Mouse (Mus musculus) midbrain, embryonic 14.5 days (tissue): ENCODE data around the gene Agbl4. TPM values are rescaled to one million over a fixed set of nuclear protein-coding genes. Genes with fewer than 3 reads are reported as not detected.
A peak's percentile ranks its signal among the peaks of the same experiment; 100 is the strongest.

ENCODE experiments used
- ATAC-seq: fragments of 200-750 bp; cut with Nextera tagmentation; 2 replicates; pipeline ENCODE4 v1.8.0; 2017; ENCODE audit warnings: moderate number of reproducible peaks, moderate library complexity; ENCODE audit not compliant: low FRiP score, low TSS enrichment
- DNase-seq: peaks from one replicate; pipeline ENCODE4 v3.0.0-alpha.2; 2015
- H3K27ac ChIP-seq: fragments of 300-500 bp; sonication (generic); replicated peaks from 2 replicates; pipeline ENCODE4 v1.5.1; 2014; ENCODE audit warnings: mild to moderate bottlenecking, low read depth, low read length, moderate library complexity
- H3K27me3 ChIP-seq: fragments of 300-500 bp; sonication (generic); 2 replicates; pipeline ENCODE4 v1.6.1; 2014; ENCODE audit warnings: low read length, control low read depth, mixed read lengths; ENCODE audit not compliant: control insufficient read depth, insufficient read depth
- H3K36me3 ChIP-seq: fragments of 300-500 bp; sonication (generic); 2 replicates; pipeline ENCODE4 v1.6.1; 2014; ENCODE audit warnings: low read length, control low read depth; ENCODE audit not compliant: control insufficient read depth, insufficient read depth
- H3K4me1 ChIP-seq: fragments of 300-500 bp; sonication (generic); 2 replicates; pipeline ENCODE4 v1.6.1; 2014; ENCODE audit warnings: mild to moderate bottlenecking, antibody characterized with exemption, low read length, control low read depth; ENCODE audit not compliant: control insufficient read depth, insufficient read depth
- H3K4me2 ChIP-seq: fragments of 300-500 bp; sonication (generic); 2 replicates; pipeline ENCODE4 v1.6.1; 2014; ENCODE audit warnings: mild to moderate bottlenecking, low read length, moderate library complexity
- H3K4me3 ChIP-seq: fragments of 300-500 bp; sonication (generic); replicated peaks from 2 replicates; pipeline ENCODE4 v1.5.1; 2014; ENCODE audit warnings: low read depth, low read length
- H3K9ac ChIP-seq: fragments of 300-500 bp; sonication (generic); replicated peaks from 2 replicates; pipeline ENCODE4 v1.6.1; 2014; ENCODE audit warnings: mild to moderate bottlenecking, low read length, moderate library complexity
- H3K9me3 ChIP-seq: fragments of 300-500 bp; sonication (generic); 2 replicates; pipeline ENCODE4 v1.6.1; 2016; ENCODE audit warnings: low read length, control low read depth, mixed read lengths; ENCODE audit not compliant: control insufficient read depth
- WGBS: fragments of 180-500 bp; shearing (Covaris S2); extraction: QIAGEN DNeasy Blood & Tissue Kit; methylation state at CpG from one replicate; pipeline ENCODE4 v1.1.7; 2014; 5-methylcytosine and 5-hydroxymethylcytosine counted together
- polyA plus RNA-seq: library from polyadenylated mRNA; unstranded; fragments of >200 nt; fragmentation: Nextera tagmentation; extraction: Ambion mirVana; gene quantifications from 2 replicates; pipeline ENCODE4 v1.2.1, GENCODE M21; 2014

Agbl4 gene
- polyA plus RNA-seq, 1 experiment from 2014 or later = 2.2 TPM

- H3K4me1 ChIP-seq = no peaks in the 10 kb centered on the region
- H3K9ac ChIP-seq = no peak overlapping the region
- no peaks in the 10 kb centered on the region for H3K27me3 ChIP-seq
- H3K4me3 ChIP-seq = no peak overlapping the region
- no peak for ATAC-seq
- H3K9me3 ChIP-seq = no peaks in the 10 kb centered on the region
- no peak overlapping the region for H3K4me2 ChIP-seq
- WGBS = 83% methylated on average over 4 of the region's 4 CpGs
- H3K27ac ChIP-seq = no peak overlapping the region
- no peak for DNase-seq
- H3K36me3 ChIP-seq = no peaks in the 10 kb centered on the region
Measured at GRCm38 (mm10) chr4:110529804-110530203, 132.3 kb downstream of the Agbl4 start.

GRCm38 (mm10) chr4:110549223-110549622 is 151.8 kb downstream of the Agbl4 start:
- DNase-seq = peak; percentile 30
- no peaks in the 10 kb centered on the region for H3K36me3 ChIP-seq
- no peaks in the 10 kb centered on the region for H3K27me3 ChIP-seq
- ATAC-seq = no peak
- H3K4me1 ChIP-seq = no peaks in the 10 kb centered on the region
- H3K9me3 ChIP-seq = no peaks in the 10 kb centered on the region
- 60% methylated on average over 3 of the region's 3 CpGs for whole genome bisulfite sequencing
- H3K9ac ChIP-seq = no peak overlapping the region
- no peak overlapping the region for H3K4me2 ChIP-seq
- no peak overlapping the region for H3K27ac ChIP-seq
- no peak overlapping the region for H3K4me3 ChIP-seq

GRCm38 (mm10) chr4:110597726-110598283 is 200.3 kb downstream of the Agbl4 start:
- H3K9me3 ChIP-seq = no peaks in the 10 kb centered on the region
- no peaks in the 10 kb centered on the region for H3K27me3 ChIP-seq
- no peak overlapping the region for H3K9ac ChIP-seq
- no peak overlapping the region for H3K4me2 ChIP-seq
- H3K4me3 ChIP-seq = no peak overlapping the region
- H3K36me3 ChIP-seq = no peaks in the 10 kb centered on the region
- DNase-seq (no peak), ATAC-seq (no peak)
- no peak overlapping the region for H3K27ac ChIP-seq
- H3K4me1 ChIP-seq = no peaks in the 10 kb centered on the region
- 34% methylated on average over 4 of the region's 4 CpGs for WGBS

- H3K4me1 ChIP-seq = no peaks in the 10 kb centered on the region
- WGBS = 97% methylated on average over 3 of the region's 3 CpGs
- no peak overlapping the region for H3K27ac ChIP-seq
- ATAC-seq = no peak
- no peak overlapping the region for H3K4me3 ChIP-seq
- H3K9me3 ChIP-seq = no peaks in the 10 kb centered on the region
- no peaks in the 10 kb centered on the region for H3K36me3 ChIP-seq
- H3K9ac ChIP-seq = no peak overlapping the region
- DNase-seq = no peak
- no peak overlapping the region for H3K4me2 ChIP-seq
- no peaks in the 10 kb centered on the region for H3K27me3 ChIP-seq
Measured at GRCm38 (mm10) chr4:110641417-110641816, 244.0 kb downstream of the Agbl4 start.

GRCm38 (mm10) chr4:110662940-110663339 is 265.5 kb downstream of the Agbl4 start:
- 82% methylated on average over 2 of the region's 2 CpGs for WGBS
- H3K9ac ChIP-seq = no peak overlapping the region
- H3K9me3 ChIP-seq = no peaks in the 10 kb centered on the region
- ATAC-seq (no peak), DNase-seq (no peak)
- H3K27ac ChIP-seq = no peak overlapping the region
- no peak overlapping the region for H3K4me2 ChIP-seq
- no peaks in the 10 kb centered on the region for H3K4me1 ChIP-seq
- no peaks in the 10 kb centered on the region for H3K27me3 ChIP-seq
- no peaks in the 10 kb centered on the region for H3K36me3 ChIP-seq
- no peak overlapping the region for H3K4me3 ChIP-seq

- Histone ChIP-seq H3K36me3 (no peaks in the 10 kb centered on the region), H3K9ac (no peak overlapping the region), H3K9me3 (no peaks in the 10 kb centered on the region), H3K4me1 (no peaks in the 10 kb centered on the region), H3K4me2 (no peak overlapping the region), H3K27ac (no peak overlapping the region), H3K27me3 (no peaks in the 10 kb centered on the region), H3K4me3 (no peak overlapping the region)
- no peak for ATAC-seq
- 72% methylated on average over 1 of the region's 1 CpGs for WGBS
- no peak for DNase-seq
Measured at GRCm38 (mm10) chr4:110674121-110674520, 276.7 kb downstream of the Agbl4 start.

GRCm38 (mm10) chr4:110735141-110735540 is 337.7 kb downstream of the Agbl4 start:
- ATAC-seq (no peak), DNase-seq (no peak)
- WGBS = 96% methylated on average over 1 of the region's 1 CpGs
- Histone ChIP-seq H3K36me3 (no peaks in the 10 kb centered on the region), H3K4me3 (no peak overlapping the region), H3K27me3 (no peaks in the 10 kb centered on the region), H3K9ac (no peak overlapping the region), H3K27ac (no peak overlapping the region), H3K4me1 (no peaks in the 10 kb centered on the region), H3K9me3 (no peaks in the 10 kb centered on the region), H3K4me2 (no peak overlapping the region)

- no peak overlapping the region for H3K27ac ChIP-seq
- no peak for DNase-seq
- 93% methylated on average over 2 of the region's 2 CpGs for WGBS
- H3K9ac ChIP-seq = no peak overlapping the region
- no peak overlapping the region for H3K4me2 ChIP-seq
- no peak for ATAC-seq
- no peaks in the 10 kb centered on the region for H3K27me3 ChIP-seq
- no peaks in the 10 kb centered on the region for H3K4me1 ChIP-seq
- no peaks in the 10 kb centered on the region for H3K36me3 ChIP-seq
- no peak overlapping the region for H3K4me3 ChIP-seq
- no peaks in the 10 kb centered on the region for H3K9me3 ChIP-seq
Measured at GRCm38 (mm10) chr4:110757941-110758340, 360.5 kb downstream of the Agbl4 start.

- ATAC-seq = no peak
- Histone ChIP-seq H3K27me3 (no peaks in the 10 kb centered on the region), H3K4me2 (no peak overlapping the region), H3K9me3 (no peaks in the 10 kb centered on the region), H3K4me1 (no peaks in the 10 kb centered on the region), H3K36me3 (no peaks in the 10 kb centered on the region), H3K4me3 (no peak overlapping the region), H3K27ac (no peak overlapping the region), H3K9ac (no peak overlapping the region)
- no peak for DNase-seq
- WGBS = 90% methylated on average over 4 of the region's 4 CpGs
Measured at GRCm38 (mm10) chr4:110788596-110788995, 391.1 kb downstream of the Agbl4 start.
